Mouse (Mus musculus) spleen, adult 2 months (tissue): ENCODE data around the gene Anp32e.

ENCODE experiments used
- CTCF ChIP-seq: fragments of 200-500 bp; IDR thresholded peaks from 2 replicates; pipeline ENCODE4 v1.5.1; 2011; ENCODE audit warnings: mild to moderate bottlenecking, inconsistent platforms; ENCODE audit not compliant: insufficient read depth, insufficient read length, insufficient replicate concordance; ENCODE audit errors: extremely low read depth
- POLR2A ChIP-seq: fragments of 200-500 bp; IDR thresholded peaks from 2 replicates; pipeline ENCODE4 v1.6.1; 2011; ENCODE audit warnings: low read depth, low read length, inconsistent platforms

DNA sequence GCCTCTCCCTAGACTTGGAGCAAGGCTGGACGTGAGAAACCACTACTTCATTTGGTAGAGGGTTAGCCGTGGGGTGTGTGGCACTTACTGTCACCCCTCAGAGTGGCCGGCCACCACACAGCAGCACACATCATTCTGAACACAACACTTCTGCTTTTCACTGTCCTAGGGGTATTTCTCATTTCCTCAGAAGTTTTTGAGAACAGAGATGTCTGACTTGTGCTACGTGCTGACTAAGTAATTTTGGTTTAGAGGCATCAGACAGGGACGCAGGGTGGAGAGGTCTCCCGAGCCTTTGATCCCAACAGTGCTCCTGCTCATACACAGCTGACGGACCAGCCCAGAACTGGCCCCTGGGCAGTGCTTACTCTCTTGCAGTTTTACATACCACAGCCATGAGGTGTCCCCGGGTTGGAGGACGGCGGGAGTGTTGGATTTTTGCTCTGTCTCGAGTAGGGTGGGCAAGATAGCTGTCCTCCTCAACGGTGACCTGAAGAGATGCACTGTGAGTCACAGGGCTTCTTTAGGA is 61.4 kb downstream of the Anp32e start:
- no peak for TF ChIP-seq CTCF
- no peak for TF ChIP-seq POLR2A
